Mouse (Mus musculus): Measurements from ENCODE around the gene Btaf1. TPM values are rescaled to one million over a fixed set of nuclear protein-coding genes. Genes with fewer than 3 reads are reported as not detected.

Gene Btaf1
- polyA plus RNA-seq, 1 experiment from 2014 or later, result 16.6 TPM

DNA sequence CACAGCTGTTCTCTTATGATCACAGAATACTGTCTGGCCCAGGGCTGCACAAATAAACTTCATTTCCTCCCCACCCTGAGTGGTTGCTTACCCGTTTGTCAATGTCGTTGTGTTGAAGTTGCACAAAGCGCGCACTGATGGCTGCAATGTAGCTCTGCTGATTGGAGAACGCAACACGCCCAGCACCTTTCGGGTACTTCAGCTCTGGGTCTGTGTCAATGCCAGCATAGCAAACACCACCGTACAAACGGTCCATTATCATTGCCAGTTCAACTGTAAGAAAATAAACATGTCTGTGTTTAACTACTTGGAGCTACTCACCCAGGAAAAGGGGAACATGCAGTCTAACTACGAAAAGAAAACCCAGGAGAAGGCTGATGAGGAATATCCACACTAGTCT lies 118.6 kb downstream of the Btaf1 start:
- Histone ChIP-seq H3K9me3 (no peaks in the 10 kb centered on the region), H3K4me3 (no peak overlapping the region), H3K4me1 (no peaks in the 10 kb centered on the region), H3K27ac (replicated peaks) (no peak overlapping the region), H3K27me3 (replicated peaks; ENCODE audit: low read depth, poor library complexity, severe bottlenecking) (no peaks in the 10 kb centered on the region), H3K36me3 (replicated peaks) (no peaks in the 10 kb centered on the region)
- 90% methylated on average over 10 of the region's 10 CpGs for WGBS
- DNase-seq (ENCODE audit: low spot score), result no peak

DNA sequence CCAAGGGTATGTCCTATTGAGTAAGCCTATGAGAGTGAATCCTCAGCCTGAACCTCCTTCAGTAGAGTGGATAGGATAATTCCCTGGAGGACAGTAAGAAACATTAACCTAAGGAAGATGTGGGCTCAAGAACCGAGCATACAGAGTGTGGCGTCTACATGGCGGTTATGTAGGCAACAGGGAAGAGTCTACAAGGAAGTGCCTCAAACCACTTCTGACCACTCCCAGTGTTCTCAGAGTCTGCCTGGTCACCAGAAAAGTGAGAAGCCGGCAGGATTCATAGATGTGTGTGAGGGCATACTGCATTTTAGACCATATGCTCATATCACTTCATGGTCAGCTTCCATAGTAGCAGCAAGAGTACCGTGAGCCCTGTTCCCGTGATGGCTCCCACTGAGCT lies 122.6 kb downstream of the Btaf1 start:
- 92% methylated on average over 6 of the region's 6 CpGs for WGBS
- no peaks in the 10 kb centered on the region for H3K27me3 ChIP-seq (replicated peaks; ENCODE audit: low read depth, poor library complexity, severe bottlenecking)
- H3K27ac ChIP-seq (replicated peaks), result no peak overlapping the region
- no peaks in the 10 kb centered on the region for H3K36me3 ChIP-seq (replicated peaks)
- DNase-seq (ENCODE audit: low spot score), result no peak
- no peaks in the 10 kb centered on the region for H3K4me1 ChIP-seq
- H3K9me3 ChIP-seq, result no peaks in the 10 kb centered on the region
- no peak overlapping the region for H3K4me3 ChIP-seq

DNA sequence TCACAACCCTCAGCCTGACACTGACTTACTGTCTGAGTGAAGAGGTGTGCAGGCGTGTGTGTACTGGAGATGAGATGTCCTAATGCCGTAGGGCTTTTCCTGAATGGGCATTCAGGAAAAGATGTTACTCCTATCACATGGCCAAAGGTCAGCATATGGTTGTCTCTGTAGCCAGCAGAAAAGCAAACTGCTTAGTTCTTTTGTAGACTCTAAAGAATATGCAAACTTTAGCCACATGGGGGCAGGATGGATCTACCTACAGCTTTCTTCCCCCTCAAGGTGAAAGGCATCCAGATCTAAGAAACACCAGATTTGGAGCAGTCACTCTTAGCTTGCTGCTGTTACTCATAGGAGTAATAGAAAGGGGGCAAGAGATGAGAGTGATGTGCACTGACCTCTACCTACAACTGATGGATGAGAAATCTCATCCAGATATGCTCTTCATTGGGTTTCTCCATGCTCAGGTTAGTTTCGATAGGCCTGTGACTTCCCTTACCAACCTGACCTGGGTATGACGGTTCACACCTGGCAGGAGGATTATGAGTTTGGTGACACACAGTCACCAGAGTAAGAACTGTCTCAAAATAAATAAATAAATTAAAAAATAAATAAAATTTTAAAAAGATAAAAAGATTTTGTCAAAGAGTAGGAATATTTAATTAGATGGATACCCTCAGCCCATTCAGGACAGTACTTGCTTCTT lies 124.9 kb downstream of the Btaf1 start:
- Histone ChIP-seq H3K36me3 (replicated peaks) (no peaks in the 10 kb centered on the region), H3K4me3 (no peak overlapping the region), H3K4me1 (no peaks in the 10 kb centered on the region), H3K27me3 (replicated peaks; ENCODE audit: low read depth, poor library complexity, severe bottlenecking) (no peaks in the 10 kb centered on the region), H3K9me3 (no peaks in the 10 kb centered on the region), H3K27ac (replicated peaks) (no peak overlapping the region)
- peak; percentile 22 for DNase-seq (ENCODE audit: low spot score)
- WGBS, result 73% methylated on average over 4 of the region's 4 CpGs

DNA sequence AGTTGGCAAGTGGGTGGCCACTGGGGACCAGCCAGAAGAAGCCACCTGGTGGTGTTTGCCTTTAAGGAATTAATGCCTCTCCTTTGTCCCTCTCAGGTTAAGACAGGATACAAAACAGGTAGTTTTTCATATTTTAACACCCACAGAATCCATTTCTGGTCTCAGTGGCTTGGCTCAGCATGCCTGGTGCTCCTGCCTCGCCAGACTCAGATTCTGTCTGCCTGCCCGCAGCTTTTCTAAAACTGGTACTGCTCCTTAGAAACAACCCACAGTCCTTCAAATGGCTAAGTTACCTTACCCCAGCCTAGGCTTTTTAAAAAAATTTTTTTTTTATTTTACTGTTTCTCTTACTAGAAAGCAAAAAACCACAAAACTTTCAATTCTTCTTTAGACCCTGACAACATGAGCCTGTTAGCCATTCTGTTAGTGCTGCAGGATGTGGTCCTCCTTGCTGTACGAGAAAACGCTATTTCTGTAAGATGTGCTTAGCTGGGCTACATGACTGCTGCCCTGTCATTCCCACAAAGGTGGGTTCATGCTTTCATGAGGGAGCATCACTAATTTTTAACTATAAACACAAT lies 130.2 kb downstream of the Btaf1 start:
- H3K4me1 ChIP-seq, result no peaks in the 10 kb centered on the region
- H3K27ac ChIP-seq (replicated peaks), result no peak overlapping the region
- DNase-seq (ENCODE audit: low spot score), result no peak
- no peak overlapping the region for H3K4me3 ChIP-seq
- no peaks in the 10 kb centered on the region for H3K27me3 ChIP-seq (replicated peaks; ENCODE audit: low read depth, poor library complexity, severe bottlenecking)
- WGBS, result 85% methylated on average over 4 of the region's 4 CpGs
- no peaks in the 10 kb centered on the region for H3K36me3 ChIP-seq (replicated peaks)
- H3K9me3 ChIP-seq, result no peaks in the 10 kb centered on the region

DNA sequence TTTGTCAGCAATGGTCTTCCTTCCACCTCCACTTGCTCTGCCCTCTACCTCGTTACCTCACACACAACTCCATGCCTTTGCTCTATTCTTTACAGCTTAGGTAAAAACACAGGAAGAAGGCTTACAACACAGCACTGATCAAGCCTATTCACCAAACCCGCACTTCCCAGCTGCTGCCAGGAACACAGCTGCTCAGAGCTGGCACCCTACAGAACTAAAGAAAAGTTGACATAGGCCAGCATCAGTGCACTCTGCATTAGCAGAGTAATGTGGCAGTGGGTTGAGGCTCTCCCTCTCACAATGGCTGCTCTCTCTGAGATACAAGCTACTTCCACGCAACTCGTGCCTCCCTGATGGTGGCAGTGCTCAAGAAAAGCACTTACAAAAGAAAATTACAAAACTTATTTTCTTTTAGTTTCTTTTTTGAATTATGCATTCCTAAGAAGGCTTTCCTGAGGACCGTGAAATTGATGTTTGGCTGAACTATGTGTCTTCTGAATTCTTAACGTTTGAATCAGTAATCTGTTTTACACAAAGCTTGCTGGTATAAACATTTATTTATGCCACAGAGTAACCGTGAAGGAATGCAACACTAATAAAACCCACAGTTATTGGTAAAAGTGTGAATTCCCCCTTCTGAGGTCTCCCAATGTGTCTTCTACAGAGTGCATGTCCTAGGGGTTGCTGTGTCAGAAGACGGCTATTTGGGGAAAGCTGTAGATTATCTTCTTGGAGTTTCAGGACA lies 131.5 kb downstream of the Btaf1 start:
- no peaks in the 10 kb centered on the region for H3K36me3 ChIP-seq (replicated peaks)
- H3K27me3 ChIP-seq (replicated peaks; ENCODE audit: low read depth, poor library complexity, severe bottlenecking), result no peaks in the 10 kb centered on the region
- 81% methylated on average over 8 of the region's 8 CpGs for WGBS
- no peak overlapping the region for H3K27ac ChIP-seq (replicated peaks)
- no peaks in the 10 kb centered on the region for H3K9me3 ChIP-seq
- no peak for DNase-seq (ENCODE audit: low spot score)
- H3K4me1 ChIP-seq, result no peaks in the 10 kb centered on the region
- no peak overlapping the region for H3K4me3 ChIP-seq

DNA sequence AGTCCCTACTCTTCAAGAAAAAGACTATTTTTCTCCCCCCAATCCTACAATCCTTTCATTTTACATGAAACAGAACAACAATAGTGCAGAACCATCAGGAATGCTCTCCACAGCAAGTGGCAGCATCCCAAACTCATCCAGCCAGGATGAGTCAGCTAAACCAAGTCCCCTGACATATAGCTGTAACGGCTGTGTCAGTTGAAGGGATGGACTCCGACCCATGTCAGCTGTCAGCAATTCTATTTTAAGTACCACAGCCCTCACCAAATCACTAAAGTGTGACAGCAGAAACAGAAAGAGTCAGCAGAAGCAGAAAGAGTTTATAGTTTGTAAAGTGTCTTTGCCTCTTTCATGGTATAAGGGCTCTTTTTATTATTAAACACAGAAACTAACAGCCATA lies 133.7 kb downstream of the Btaf1 start:
- Histone ChIP-seq H3K27me3 (replicated peaks; ENCODE audit: low read depth, poor library complexity, severe bottlenecking) (no peaks in the 10 kb centered on the region), H3K9me3 (no peaks in the 10 kb centered on the region), H3K36me3 (replicated peaks) (no peaks in the 10 kb centered on the region), H3K4me3 (no peak overlapping the region), H3K4me1 (no peaks in the 10 kb centered on the region), H3K27ac (replicated peaks) (no peak overlapping the region)
- DNase-seq (ENCODE audit: low spot score), result no peak
- WGBS, result 67% methylated on average over 2 of the region's 2 CpGs

DNA sequence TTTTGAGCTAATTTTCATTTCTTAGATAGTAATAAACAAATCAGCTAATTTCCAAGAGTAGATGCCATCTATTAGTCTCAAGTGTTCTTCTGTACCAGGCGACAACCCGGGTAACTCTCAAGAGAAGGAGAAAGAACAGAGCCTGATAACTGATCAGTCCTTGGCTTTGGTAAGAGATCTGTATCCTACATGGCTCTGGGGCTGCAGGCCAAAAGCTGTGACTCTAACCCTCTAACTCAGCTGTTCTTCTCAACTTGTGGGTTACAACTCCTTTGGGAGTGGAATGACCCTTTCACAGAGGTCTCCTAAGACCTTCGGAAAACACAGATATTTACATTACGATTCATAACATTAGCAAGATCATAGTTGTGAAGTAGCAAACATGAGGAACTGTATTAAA lies 134.2 kb downstream of the Btaf1 start:
- Histone ChIP-seq H3K27me3 (replicated peaks; ENCODE audit: low read depth, poor library complexity, severe bottlenecking) (no peaks in the 10 kb centered on the region), H3K4me3 (no peak overlapping the region), H3K27ac (replicated peaks) (no peak overlapping the region), H3K36me3 (replicated peaks) (no peaks in the 10 kb centered on the region), H3K4me1 (no peaks in the 10 kb centered on the region), H3K9me3 (no peaks in the 10 kb centered on the region)
- no peak for DNase-seq (ENCODE audit: low spot score)
- WGBS, result 90% methylated on average over 4 of the region's 4 CpGs

Other genes starting within 250 kb of the Btaf1 start
- 1.8 and 2.2 TPM in 2 replicates for gene Ppp1r3c, start 189.4 kb upstream of the Btaf1 start, polyA plus RNA-seq (2016; fragmentation: Nextera tagmentation; extraction: Ambion mirVana)
- gene Tnks2, start 91.8 kb upstream of the Btaf1 start, polyA plus RNA-seq (2016; fragmentation: Nextera tagmentation; extraction: Ambion mirVana), result 60.3 and 62.4 TPM in 2 replicates
- 9.1 and 11.7 TPM in 2 replicates for gene Fgfbp3, start 6.5 kb upstream of the Btaf1 start, polyA plus RNA-seq (2016; fragmentation: Nextera tagmentation; extraction: Ambion mirVana)